Mouse (Mus musculus) ES-E14 (cell line): Measurements from ENCODE around the gene Fsd1. TPM values are rescaled to one million over a fixed set of nuclear protein-coding genes. Genes with fewer than 3 reads are reported as not detected.
A peak's percentile ranks its signal among the peaks of the same experiment; 100 is the strongest.

Source experiments
- DNase-seq: peaks from one replicate; pipeline ENCODE4 v3.0.0-alpha.2; 2013; ENCODE audit warnings: low read depth, low spot score
- H3K27ac ChIP-seq: 2 replicates; pipeline ENCODE4 v1.5.1; 2012; ENCODE audit warnings: low read depth, mild to moderate bottlenecking, low read length, moderate library complexity, mixed read lengths; ENCODE audit not compliant: poor library complexity, insufficient read depth, severe bottlenecking
- H3K36me3 ChIP-seq: 2 replicates; pipeline ENCODE4 v1.6.1; 2012; ENCODE audit warnings: mild to moderate bottlenecking, low read length, moderate library complexity, mixed read lengths; ENCODE audit not compliant: control insufficient read depth, poor library complexity, insufficient read depth, severe bottlenecking
- H3K4me1 ChIP-seq, 2 experiments: fragments of 150-350 bp in 1 of 2; sonication (generic) in 1 of 2; 2 replicates each; pipeline ENCODE4 v1.6.1; 2012; ENCODE audit warnings: low read length in 2 of 2, mild to moderate bottlenecking in 1 of 2, mixed read lengths in 1 of 2; ENCODE audit not compliant: control insufficient read depth in 2 of 2, insufficient read depth in 2 of 2, poor library complexity in 1 of 2
- H3K4me3 ChIP-seq, 2 experiments: fragments of 150-350 bp in 1 of 2; sonication (generic) in 1 of 2; 2 replicates each; pipeline ENCODE4 v1.5.1; 2012; ENCODE audit warnings: low read length in 2 of 2, low read depth in 1 of 2, mild to moderate bottlenecking in 1 of 2, mixed read lengths in 1 of 2; ENCODE audit not compliant: insufficient read depth in 1 of 2, poor library complexity in 1 of 2, severe bottlenecking in 1 of 2
- H3K9ac ChIP-seq: 2 replicates; pipeline ENCODE4 v1.6.1; 2012; ENCODE audit warnings: low read depth, mild to moderate bottlenecking, low read length, mixed read lengths; ENCODE audit not compliant: poor library complexity, insufficient read depth, severe bottlenecking
- H3K9me3 ChIP-seq: fragments of 150-350 bp; sonication (generic); 2 replicates; pipeline ENCODE4 v1.6.1; 2012; ENCODE audit warnings: low read depth, mild to moderate bottlenecking, low read length; ENCODE audit not compliant: control insufficient read depth, insufficient read depth
- CHD2 ChIP-seq: IDR thresholded peaks from 2 replicates; pipeline ENCODE4 v1.6.1; 2014; ENCODE audit warnings: mild to moderate bottlenecking, low read depth, low read length, inconsistent platforms
- HCFC1 ChIP-seq: IDR thresholded peaks from 2 replicates; pipeline ENCODE4 v1.6.1; 2012; ENCODE audit warnings: low read length, inconsistent platforms, borderline replicate concordance; ENCODE audit not compliant: insufficient read depth
- MAFK ChIP-seq: IDR thresholded peaks from 2 replicates; pipeline ENCODE4 v1.6.1; 2014; ENCODE audit warnings: mild to moderate bottlenecking, low read depth, low read length, inconsistent platforms; ENCODE audit not compliant: insufficient read depth
- ZC3H11A ChIP-seq: IDR thresholded peaks from 2 replicates; pipeline ENCODE4 v1.6.1; 2012; ENCODE audit warnings: low read depth, mild to moderate bottlenecking, inconsistent platforms, low read length, borderline replicate concordance
- ZNF384 ChIP-seq: IDR thresholded peaks from 2 replicates; pipeline ENCODE4 v1.6.1; 2012; ENCODE audit warnings: low read depth, low read length, inconsistent platforms
- in situ Hi-C, 2 experiments: fragments of 600-800 bp; cut with MboI; formaldehyde crosslinking; loops; one replicate each; pipeline ENCODE4 v1.15.1; 2025; ENCODE audit warnings: low sequenced_read_pairs in 2 of 2, inconsistent platforms in 1 of 2; ENCODE audit not compliant: unreplicated experiment in 2 of 2
- total RNA-seq: library from RNA; depleted of rRNA; stranded (reverse); fragments of 300-350 nt; gene quantifications from 2 replicates; pipeline ENCODE4 v1.2.3, GENCODE M21; 2012

Gene Fsd1
- total RNA-seq, 1 experiment, result 24.2 TPM

GRCm38 (mm10) chr17:55971453-55971852 lies 14.9 kb upstream of the Fsd1 start:
- TF ChIP-seq ZC3H11A, result no peak
- TF ChIP-seq HCFC1, result no peak
- TF ChIP-seq MAFK, result no peak
- no peak for TF ChIP-seq CHD2
- no peak for TF ChIP-seq ZNF384
- H3K4me1 ChIP-seq, result peaks cover 0 to 15% of the 10 kb centered on the region in 2 experiments; a peak in 1 of 4 replicates
- in situ Hi-C loops, result no loop called here
- peaks cover 13% of the 10 kb centered on the region; the same call in 1 of the 2 replicates for H3K36me3 ChIP-seq
- H3K27ac ChIP-seq, result no peak overlapping the region
- peak overlapping the region in 1 of 2 experiments; percentile 28; a peak in 1 of 4 replicates for H3K4me3 ChIP-seq
- H3K9me3 ChIP-seq, result no peaks in the 10 kb centered on the region
- no peak overlapping the region for H3K9ac ChIP-seq
- DNase-seq, result no peak

GRCm38 (mm10) chr17:55976255-55976862 lies 9.9 kb upstream of the Fsd1 start:
- peak; percentile 66 for DNase-seq
- no peaks in the 10 kb centered on the region for H3K36me3 ChIP-seq
- no peaks in the 10 kb centered on the region for H3K9me3 ChIP-seq
- H3K4me3 ChIP-seq, result no peak overlapping the region
- no peak overlapping the region for H3K9ac ChIP-seq
- TF ChIP-seq MAFK (no peak), ZNF384 (no peak), HCFC1 (no peak), CHD2 (no peak), ZC3H11A (no peak)
- peaks cover 0 to 8% of the 10 kb centered on the region in 2 experiments; a peak in 1 of 4 replicates for H3K4me1 ChIP-seq
- in situ Hi-C loops, result no loop called here
- H3K27ac ChIP-seq, result no peak overlapping the region

GRCm38 (mm10) chr17:55977301-55977700 lies 9.0 kb upstream of the Fsd1 start:
- H3K4me1 ChIP-seq, result peaks cover 0 to 6% of the 10 kb centered on the region in 2 experiments; a peak in 1 of 4 replicates
- H3K4me3 ChIP-seq, result no peak overlapping the region
- no peak overlapping the region for H3K27ac ChIP-seq
- no peak overlapping the region for H3K9ac ChIP-seq
- no peaks in the 10 kb centered on the region for H3K36me3 ChIP-seq
- H3K9me3 ChIP-seq, result no peaks in the 10 kb centered on the region
- DNase-seq, result no peak
- no peak for TF ChIP-seq CHD2
- TF ChIP-seq ZNF384, result no peak
- TF ChIP-seq ZC3H11A, result no peak
- TF ChIP-seq HCFC1, result no peak
- TF ChIP-seq MAFK, result no peak
- in situ Hi-C loops, result no loop called here

- no peak for TF ChIP-seq ZNF384
- no peak for TF ChIP-seq ZC3H11A
- TF ChIP-seq CHD2, result no peak
- no peak for TF ChIP-seq HCFC1
- TF ChIP-seq MAFK, result no peak
- in situ Hi-C loops, result no loop called here
- H3K4me1 ChIP-seq, result no peaks in the 10 kb centered on the region; a peak in 1 of 4 replicates
Measured at GRCm38 (mm10) chr17:55990278-55990898, 4.1 kb downstream of the Fsd1 start.

More at GRCm38 (mm10) chr17:55990278-55990898, 4.1 kb downstream of the Fsd1 start:
- Histone ChIP-seq H3K27ac (no peak overlapping the region), H3K9ac (no peak overlapping the region), H3K9me3 (no peaks in the 10 kb centered on the region), H3K36me3 (peaks cover 2% of the 10 kb centered on the region; the same call in 1 of the 2 replicates), H3K4me3 (no peak overlapping the region)
- DNase-seq, result no peak
